Mouse (Mus musculus): Measurements from ENCODE around the gene Adra1b. TPM values are rescaled to one million over a fixed set of nuclear protein-coding genes. Genes with fewer than 3 reads are reported as not detected.

Gene Adra1b
- polyA plus RNA-seq, 1 experiment from 2014 or later = 0.42 TPM

GRCm38 (mm10) chr11:43727796-43728195 is 173.2 kb downstream of the Adra1b start:
- Histone ChIP-seq H3K27me3 (ENCODE audit: control insufficient read depth, insufficient read depth, low read length) (no peaks in the 10 kb centered on the region), H3K27ac (replicated peaks; ENCODE audit: low read depth, low read length) (no peak overlapping the region), H3K4me2 (ENCODE audit: low read depth, low read length) (no peak overlapping the region), H3K9me3 (replicated peaks; ENCODE audit: control insufficient read depth, low read length) (no peaks in the 10 kb centered on the region), H3K9ac (replicated peaks; ENCODE audit: low read length) (no peak overlapping the region), H3K4me1 (ENCODE audit: control insufficient read depth, insufficient read depth, low read length) (no peaks in the 10 kb centered on the region), H3K36me3 (replicated peaks; ENCODE audit: control insufficient read depth, insufficient read depth, low read depth, low read length) (no peaks in the 10 kb centered on the region), H3K4me3 (ENCODE audit: low read depth, low read length) (no peak overlapping the region)
- no peak for ATAC-seq (replicated peaks; ENCODE audit: insufficient number of reproducible peaks, low FRiP score, low TSS enrichment, low read depth)
- WGBS = 80% methylated on average over 7 of the region's 7 CpGs
- DNase-seq (ENCODE audit: low spot score) = no peak

Other genes with a start within 250 kb of the Adra1b start
- gene Pwwp2a, start 219.2 kb downstream of the Adra1b start, polyA plus RNA-seq (2014; fragmentation: Nextera tagmentation; extraction: Ambion mirVana) = 35.5 and 40.5 TPM in 2 replicates
- gene Ttc1, start 153.2 kb downstream of the Adra1b start, polyA plus RNA-seq (2014; fragmentation: Nextera tagmentation; extraction: Ambion mirVana) = 82.9 and 83.4 TPM in 2 replicates

Data from embryonic facial prominence, embryonic 11.5 days (tissue).